Mouse (Mus musculus) bone marrow, adult 2 months (tissue): Measurements from ENCODE around the gene Nlrp4a. TPM values are rescaled to one million over a fixed set of nuclear protein-coding genes. Genes with fewer than 3 reads are reported as not detected.
"Not testable (repeated sequence)": the region's sequence is repeated elsewhere in the genome, so short reads cannot be mapped to it uniquely, and the experiment has no call there.

ENCODE experiments used
- H3K27ac ChIP-seq: fragments of 200-500 bp; 2 replicates; pipeline ENCODE4 v1.5.1; 2012; ENCODE audit warnings: low read depth, mild to moderate bottlenecking, control low read depth, inconsistent platforms, low read length; ENCODE audit not compliant: control insufficient read depth, poor library complexity, insufficient read depth
- H3K4me1 ChIP-seq: fragments of 200-500 bp; 2 replicates; pipeline ENCODE4 v1.6.1; 2011; ENCODE audit warnings: low read length; ENCODE audit not compliant: control insufficient read depth, insufficient read depth
- H3K4me3 ChIP-seq: fragments of 200-500 bp; replicated peaks from 2 replicates; pipeline ENCODE3; 2011; ENCODE audit warnings: mild to moderate bottlenecking, low read depth, low read length, control low read depth; ENCODE audit not compliant: control insufficient read depth
- CTCF ChIP-seq: fragments of 200-500 bp; IDR thresholded peaks from 2 replicates; pipeline ENCODE4 v1.5.1; 2011; ENCODE audit warnings: low read length, control low read depth; ENCODE audit not compliant: control insufficient read depth, insufficient read depth
- POLR2A ChIP-seq: fragments of 200-500 bp; IDR thresholded peaks from 2 replicates; pipeline ENCODE4 v1.6.1; 2011; ENCODE audit warnings: low read depth, mild to moderate bottlenecking, control low read depth, low read length, borderline replicate concordance; ENCODE audit not compliant: control insufficient read depth
- WGBS: fragments of 180-500 bp; shearing (Covaris S2); methylation state at CpG from one replicate; pipeline ENCODE4 v1.1.7; 2018; 5-methylcytosine and 5-hydroxymethylcytosine counted together
- polyA plus RNA-seq: library from polyadenylated mRNA; stranded (reverse); fragments of >200 nt; gene quantifications from 2 replicates; pipeline ENCODE4 v1.2.4, GENCODE M21; 2011; ENCODE audit warnings: low replicate concordance; ENCODE audit not compliant: missing spikeins, insufficient read depth, insufficient read length

Nlrp4a gene
- not detected in 2 replicates for polyA plus RNA-seq

DNA sequence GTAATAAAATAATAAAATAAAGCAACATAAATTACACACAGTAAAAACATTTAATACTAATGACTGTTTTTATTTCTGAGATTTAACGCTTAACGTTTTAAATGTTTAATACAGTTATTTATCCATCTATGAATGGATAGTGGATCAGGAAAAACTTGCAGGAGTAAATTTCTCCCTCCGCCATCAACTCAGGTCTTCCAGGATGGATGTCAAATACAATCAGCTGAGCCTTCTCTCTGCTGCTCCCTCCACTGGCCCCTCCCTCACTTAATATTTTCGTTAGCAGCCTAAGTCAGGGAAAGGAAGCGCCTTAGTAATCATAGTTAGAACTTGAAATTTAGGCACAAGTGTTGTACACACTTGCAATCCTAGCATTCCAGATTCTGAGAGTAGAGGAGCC, at the start of gene Nlrp4a:
Gene Nlrp4a, plus strand, starts transcription at position 301 of the 400 bp plus-strand sequence.
- Histone ChIP-seq H3K4me3 (no peak within 1 kb of the TSS), H3K4me1 (no peaks in the 10 kb centered on the region), H3K27ac (no peak within 1 kb of the TSS)
- WGBS = 74% methylated on average over 5 of the region's 5 CpGs
- TF ChIP-seq POLR2A (no peak), CTCF (no peak)

GRCm38 (mm10) chr7:26386691-26387090, 48.2 kb upstream of the Nlrp4a start:
- 70% methylated on average over 5 of the region's 5 CpGs for WGBS
- not testable (repeated sequence) for H3K27ac ChIP-seq, H3K4me1 ChIP-seq, H3K4me3 ChIP-seq

- WGBS = 66% methylated on average over 2 of the region's 2 CpGs
- not testable (repeated sequence) for H3K4me1 ChIP-seq, H3K4me3 ChIP-seq, H3K27ac ChIP-seq
Measured at GRCm38 (mm10) chr7:26391137-26391536, 43.8 kb upstream of the Nlrp4a start.

DNA sequence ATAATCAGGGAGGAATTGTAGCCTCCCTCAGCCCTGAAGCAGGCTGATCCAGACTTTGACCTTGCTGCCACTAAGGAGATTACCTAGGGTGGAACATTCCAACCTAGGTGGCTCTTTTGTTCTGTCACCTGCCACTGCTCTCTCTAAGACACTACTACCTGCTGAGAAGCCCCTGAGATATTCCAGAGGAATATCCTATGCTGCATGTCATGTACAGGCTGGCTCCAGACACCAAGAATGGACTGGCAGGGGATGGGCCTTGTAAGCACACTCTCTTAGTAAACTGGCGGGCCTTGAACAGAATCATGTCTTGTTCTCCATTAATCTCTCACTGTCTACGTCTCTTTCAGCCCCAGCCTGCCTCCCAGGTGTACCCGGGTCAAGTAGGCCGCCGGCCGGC, 43.1 kb upstream of the Nlrp4a start:
- WGBS = 81% methylated on average over 6 of the region's 6 CpGs
- not testable (repeated sequence) for H3K4me3 ChIP-seq

DNA sequence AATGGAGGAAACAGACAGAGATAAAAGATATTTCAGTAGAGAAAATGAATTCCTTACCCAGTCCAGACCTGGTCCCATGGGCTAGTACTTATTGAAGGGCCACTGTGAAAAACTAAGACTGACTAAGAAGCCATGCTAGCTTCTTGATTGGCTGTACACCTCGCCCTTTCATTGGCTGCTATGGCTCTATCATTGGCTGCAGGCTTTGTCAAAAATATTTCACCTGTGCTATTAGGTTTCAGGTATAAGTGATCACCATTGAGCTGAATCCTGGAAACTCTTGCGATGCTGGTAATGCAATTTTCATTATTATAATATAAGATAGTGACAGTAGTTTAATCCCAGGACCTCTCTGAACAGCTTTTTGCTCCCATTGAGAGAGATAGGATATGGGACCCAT, 31.3 kb upstream of the Nlrp4a start, which contains the start of gene Nlrp9c:
Gene Nlrp9c, minus strand, starts transcription at position 101 of the 400 bp plus-strand sequence.
- not testable (repeated sequence) for H3K4me3 ChIP-seq, H3K4me1 ChIP-seq, H3K27ac ChIP-seq
- 57% methylated on average over 2 of the region's 2 CpGs for WGBS

More for the DNA sequence above, 43.1 kb upstream of the Nlrp4a start:
- not testable (repeated sequence) for H3K4me1 ChIP-seq, H3K27ac ChIP-seq

GRCm38 (mm10) chr7:26476690-26477089, 41.8 kb downstream of the Nlrp4a start:
- TF ChIP-seq CTCF (no peak), POLR2A (no peak)
- no peak overlapping the region for H3K27ac ChIP-seq
- H3K4me1 ChIP-seq = no peaks in the 10 kb centered on the region
- no peak overlapping the region for H3K4me3 ChIP-seq

DNA sequence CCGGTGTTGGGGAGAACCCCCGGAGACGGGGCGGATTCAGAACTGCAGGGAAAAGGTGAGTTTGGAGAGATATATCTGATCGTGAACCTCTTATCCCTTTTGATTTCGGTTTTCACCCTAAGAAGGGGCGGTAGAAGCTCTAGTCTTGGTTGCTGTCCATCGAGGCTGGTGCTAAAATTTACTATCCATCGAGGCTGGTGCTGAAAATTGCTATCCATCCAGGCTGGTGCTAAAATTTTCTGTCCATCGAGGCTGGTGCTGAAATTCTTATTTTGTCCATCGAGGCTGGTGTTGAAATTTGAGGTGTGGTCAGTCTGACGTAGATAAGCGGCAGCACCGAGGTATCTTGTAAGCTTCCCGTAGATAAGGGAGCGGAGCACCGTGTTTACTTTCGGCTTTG, 54.6 kb downstream of the Nlrp4a start:
- not testable (repeated sequence) for H3K27ac ChIP-seq, H3K4me1 ChIP-seq, H3K4me3 ChIP-seq
- 80% methylated on average over 18 of the region's 18 CpGs for WGBS

Other genes with a start within 250 kb of the Nlrp4a start
- gene Vmn1r184, start 174.8 kb upstream of the Nlrp4a start, polyA plus RNA-seq = 0.42 TPM in 1 of 2 replicates, not detected in the other
- 2.2 TPM in 1 of 2 replicates, not detected in the other for gene Cyp2a4, start 127.9 kb upstream of the Nlrp4a start, polyA plus RNA-seq
- gene Nlrp9c, start 31.4 kb upstream of the Nlrp4a start, polyA plus RNA-seq = not detected in 2 replicates
- gene Nlrp9a, start 99.9 kb downstream of the Nlrp4a start, polyA plus RNA-seq = not detected in 2 replicates
- gene Vmn1r185, start 183.4 kb downstream of the Nlrp4a start, polyA plus RNA-seq = not detected in 2 replicates